Mouse (Mus musculus): ENCODE results near the gene Dnajc15. TPM values are rescaled to one million over a fixed set of nuclear protein-coding genes. Genes with fewer than 3 reads are reported as not detected.

The Dnajc15 gene
- polyA plus RNA-seq, 2 experiments from 2014 or later = 99.4 to 158 TPM

GRCm38 (mm10) chr14:77859894-77860293 lies 15.0 kb downstream of the Dnajc15 start:
- no peak for ATAC-seq

- no peak for ATAC-seq
These were observed 21.0 kb downstream of the Dnajc15 start for GRCm38 (mm10) chr14:77853951-77854350.

DNA sequence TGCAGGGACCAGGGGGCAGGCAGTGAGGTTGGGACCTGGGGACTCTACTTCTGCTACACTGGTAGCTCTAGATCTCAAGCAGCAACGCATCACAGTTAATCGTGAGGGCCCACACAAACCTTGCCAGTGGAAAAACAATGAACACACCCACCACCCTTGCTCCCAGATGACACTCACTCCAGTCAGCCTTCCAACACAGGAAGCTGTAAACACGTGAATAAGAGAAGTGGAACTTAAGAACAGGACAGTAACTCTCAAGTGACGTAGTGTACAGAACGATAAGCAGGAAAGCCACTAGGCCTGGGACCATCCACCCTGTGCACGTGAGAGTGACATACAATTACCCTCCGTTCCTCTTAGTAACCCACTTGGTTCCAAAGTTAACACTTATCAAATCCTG lies 25.1 kb downstream of the Dnajc15 start:
- ATAC-seq = no peak

GRCm38 (mm10) chr14:77848349-77848748 lies 26.6 kb downstream of the Dnajc15 start:
- ATAC-seq = peak; percentile 39

DNA sequence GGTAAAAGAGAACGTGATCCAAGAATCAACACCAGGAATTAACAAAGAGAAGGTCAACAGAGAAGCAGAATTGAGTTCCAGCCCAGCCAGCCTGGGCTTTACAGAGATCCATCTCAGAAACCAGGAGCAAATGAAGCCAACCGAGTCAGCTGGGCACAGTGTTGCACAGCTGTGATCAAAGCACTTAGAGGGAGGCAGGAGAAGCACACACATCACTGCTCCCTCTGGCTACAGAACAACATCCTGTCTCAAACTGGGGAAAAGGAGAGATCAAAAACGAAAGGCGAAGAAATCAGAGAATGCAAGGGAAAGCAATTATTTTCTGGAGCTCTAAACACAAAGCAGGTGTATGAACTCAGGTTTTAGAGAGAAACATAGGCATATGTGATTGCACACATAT lies 28.7 kb downstream of the Dnajc15 start:
- no peak for ATAC-seq

DNA sequence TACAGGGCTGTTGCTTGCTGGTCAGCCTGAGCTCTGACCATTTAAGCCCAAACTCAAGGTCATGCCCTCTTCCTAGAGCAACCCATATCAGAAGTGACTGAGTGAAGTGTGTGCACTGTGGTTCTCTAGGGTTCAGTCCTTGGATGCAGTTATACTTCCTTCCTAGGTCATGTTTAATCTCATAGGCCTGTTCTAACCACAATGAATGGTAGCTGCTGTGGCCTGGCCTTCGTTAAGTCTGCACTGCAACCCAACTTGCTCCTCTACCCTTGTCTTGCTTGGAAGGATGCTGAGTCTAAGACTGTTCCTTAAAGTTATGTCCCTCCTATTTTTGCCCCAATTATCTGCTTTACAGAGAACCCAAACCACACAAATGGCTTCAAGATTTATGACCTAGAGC lies 29.4 kb downstream of the Dnajc15 start:
- no peak for ATAC-seq

DNA sequence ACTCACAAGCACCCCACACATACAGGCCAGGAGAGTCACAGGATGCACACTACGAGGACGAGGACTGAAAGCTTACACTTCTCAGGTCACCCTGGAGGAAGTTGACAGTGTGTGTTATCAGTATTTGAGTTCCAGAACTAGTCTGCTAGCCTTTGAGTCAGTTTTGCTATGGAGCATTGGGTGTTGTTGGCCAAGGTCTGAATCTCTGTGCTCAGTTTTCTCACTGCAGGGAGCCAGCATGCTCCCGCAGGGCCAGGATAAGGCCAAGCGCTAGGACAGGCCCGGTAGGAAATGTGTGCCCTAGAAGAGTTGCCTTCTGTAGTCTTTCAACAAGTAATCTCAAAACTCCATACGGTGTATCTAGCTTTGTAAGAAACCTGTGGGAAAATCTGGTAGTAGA lies 34.4 kb downstream of the Dnajc15 start:
- ATAC-seq = no peak

- ATAC-seq = no peak
These were observed 34.8 kb downstream of the Dnajc15 start for GRCm38 (mm10) chr14:77840078-77840477.

- no peak for ATAC-seq
These were observed 38.1 kb downstream of the Dnajc15 start for GRCm38 (mm10) chr14:77836794-77837193.

GRCm38 (mm10) chr14:77832359-77832758 lies 42.6 kb downstream of the Dnajc15 start:
- no peak for ATAC-seq

- no peak for ATAC-seq
These were observed 43.0 kb downstream of the Dnajc15 start for GRCm38 (mm10) chr14:77831936-77832335.

GRCm38 (mm10) chr14:77829673-77830072 lies 45.3 kb downstream of the Dnajc15 start:
- ATAC-seq = no peak

- no peak for ATAC-seq
These were observed 49.0 kb downstream of the Dnajc15 start for GRCm38 (mm10) chr14:77825891-77826290.

GRCm38 (mm10) chr14:77825121-77825520 lies 49.8 kb downstream of the Dnajc15 start:
- no peak for ATAC-seq

DNA sequence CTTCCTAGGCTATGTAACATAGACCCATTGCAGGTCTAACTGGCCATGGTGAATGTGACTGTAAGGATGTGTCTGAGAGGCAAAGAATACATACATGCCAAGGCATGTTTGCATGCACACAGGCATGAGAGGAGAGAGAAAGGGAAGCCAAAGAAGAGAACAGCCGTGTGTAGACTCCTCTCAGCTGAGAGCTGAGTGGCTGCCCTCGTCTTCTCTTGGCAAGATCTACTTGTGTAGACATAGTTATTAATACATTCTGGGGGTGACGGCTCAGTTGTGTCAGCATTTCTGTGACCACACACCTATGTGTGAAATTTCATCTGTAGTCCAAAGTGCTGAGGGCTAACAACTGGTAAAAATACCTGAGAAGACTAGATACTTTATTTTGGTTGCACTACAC lies 55.1 kb downstream of the Dnajc15 start:
- ATAC-seq = no peak

DNA sequence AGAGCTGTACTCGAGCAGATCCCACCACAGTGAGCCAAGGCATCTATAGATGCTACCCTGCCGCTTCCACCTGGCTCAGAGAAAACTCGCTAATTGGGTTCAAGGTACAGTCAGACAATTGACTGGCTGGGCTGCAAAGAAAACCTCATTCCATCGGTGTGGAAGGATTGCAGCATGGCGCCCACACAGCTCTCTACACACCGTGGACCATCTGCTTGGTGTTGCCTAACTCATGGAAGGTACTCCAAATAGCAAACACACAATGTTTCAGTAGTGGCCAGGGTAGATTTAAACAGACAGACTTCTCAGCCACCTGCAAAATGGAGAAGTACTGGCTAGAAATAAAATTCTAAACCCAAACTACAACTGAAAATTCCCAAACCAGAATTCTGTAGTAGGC lies 57.4 kb downstream of the Dnajc15 start:
- ATAC-seq = no peak

DNA sequence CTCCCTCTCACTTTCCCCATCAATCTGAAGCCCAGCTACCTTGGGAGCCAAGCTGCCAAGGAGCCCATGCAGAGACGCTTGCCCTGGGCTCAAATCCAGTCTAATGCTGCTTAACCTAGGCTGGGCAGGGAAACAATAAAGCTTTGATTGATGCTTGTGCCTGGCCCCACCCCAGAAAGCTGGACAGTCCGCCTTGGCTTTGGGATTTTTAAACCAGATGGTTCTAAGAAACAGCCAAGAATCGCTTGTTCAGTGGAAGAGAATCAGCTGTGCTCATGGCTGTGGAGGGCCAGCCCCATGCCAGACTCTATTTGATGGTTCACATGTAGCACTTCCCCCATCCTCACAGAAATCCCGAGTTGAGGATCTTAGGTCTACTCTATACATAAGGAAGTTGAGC lies 60.0 kb downstream of the Dnajc15 start:
- ATAC-seq = no peak

DNA sequence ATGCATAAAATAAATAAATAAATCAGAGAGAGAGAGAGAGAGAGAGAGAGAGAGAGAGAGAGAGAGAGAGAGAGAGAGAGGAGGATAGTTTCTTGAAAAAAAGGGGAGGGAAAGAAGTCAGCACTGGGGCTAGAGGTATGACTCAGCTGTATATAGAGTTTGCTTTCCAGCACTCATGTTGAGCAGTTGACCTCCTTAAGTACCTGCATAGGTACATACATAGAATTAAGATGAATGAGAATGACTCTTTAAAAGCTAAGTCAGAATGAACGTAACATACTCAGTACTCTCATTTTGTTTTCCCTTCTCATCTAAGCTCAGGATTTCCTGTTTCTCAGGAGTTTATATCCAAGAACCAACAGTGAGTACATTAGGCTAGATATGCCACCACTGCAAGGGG lies 62.0 kb downstream of the Dnajc15 start:
- no peak for ATAC-seq

- no peak for ATAC-seq
These were observed 63.5 kb downstream of the Dnajc15 start for GRCm38 (mm10) chr14:77811466-77811865.

- ATAC-seq = no peak
These were observed 67.1 kb downstream of the Dnajc15 start for GRCm38 (mm10) chr14:77807836-77808235.

DNA sequence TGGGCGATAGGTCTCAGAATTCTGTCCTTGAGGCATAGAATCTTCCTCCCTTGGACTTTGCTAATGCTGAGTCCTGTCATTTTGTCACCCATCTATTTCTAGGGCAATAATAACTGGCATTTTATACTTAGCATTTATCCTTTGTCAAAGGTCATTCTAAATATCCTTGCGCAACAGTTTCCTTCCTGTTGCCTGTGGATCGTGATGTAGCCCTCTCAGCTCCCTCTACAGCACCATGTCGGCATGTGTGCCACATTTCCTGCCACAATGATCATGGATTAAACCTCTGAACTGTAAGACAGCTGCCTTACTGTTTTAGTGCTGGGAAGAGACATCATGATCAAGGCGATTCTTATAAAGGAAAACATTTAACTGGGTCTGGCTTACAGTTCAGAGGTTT lies 68.6 kb downstream of the Dnajc15 start:
- no peak for ATAC-seq

GRCm38 (mm10) chr14:77802268-77802630 lies 72.7 kb downstream of the Dnajc15 start:
- no peak for ATAC-seq

GRCm38 (mm10) chr14:77801571-77802267 lies 73.2 kb downstream of the Dnajc15 start:
- ATAC-seq = no peak

- no peak for ATAC-seq
These were observed 78.4 kb downstream of the Dnajc15 start for GRCm38 (mm10) chr14:77796506-77796905.

DNA sequence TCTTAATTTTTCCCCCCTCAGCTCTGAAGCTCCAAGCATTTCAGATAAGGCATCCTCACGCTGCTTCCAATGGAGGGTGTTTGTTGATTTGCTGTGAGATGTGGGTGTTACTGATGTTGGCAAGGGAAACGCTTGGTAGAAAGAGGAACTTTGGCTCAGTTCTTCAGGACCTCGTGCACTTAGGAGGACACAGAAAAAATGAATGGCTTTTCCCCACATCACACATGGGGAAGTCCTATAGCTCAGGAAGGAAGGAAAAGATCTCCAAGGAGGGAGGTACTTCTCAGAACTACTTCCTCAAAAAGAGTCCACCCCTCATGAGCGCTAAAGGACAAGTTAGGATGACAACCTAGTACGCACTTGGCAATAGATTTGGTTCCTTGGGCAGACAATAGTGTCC lies 79.7 kb downstream of the Dnajc15 start:
- no peak for ATAC-seq
